Mouse (Mus musculus): ENCODE data around the gene Rrp8. TPM values are rescaled to one million over a fixed set of nuclear protein-coding genes. Genes with fewer than 3 reads are reported as not detected.

Rrp8 gene
- polyA plus RNA-seq (2012; rRNA removed), result 8.1 and 9.2 TPM in 2 replicates

GRCm38 (mm10) chr7:105736911-105737521, at the start of gene Rrp8:
Rrp8 (minus strand) TSS chr7:105737385.

DNA sequence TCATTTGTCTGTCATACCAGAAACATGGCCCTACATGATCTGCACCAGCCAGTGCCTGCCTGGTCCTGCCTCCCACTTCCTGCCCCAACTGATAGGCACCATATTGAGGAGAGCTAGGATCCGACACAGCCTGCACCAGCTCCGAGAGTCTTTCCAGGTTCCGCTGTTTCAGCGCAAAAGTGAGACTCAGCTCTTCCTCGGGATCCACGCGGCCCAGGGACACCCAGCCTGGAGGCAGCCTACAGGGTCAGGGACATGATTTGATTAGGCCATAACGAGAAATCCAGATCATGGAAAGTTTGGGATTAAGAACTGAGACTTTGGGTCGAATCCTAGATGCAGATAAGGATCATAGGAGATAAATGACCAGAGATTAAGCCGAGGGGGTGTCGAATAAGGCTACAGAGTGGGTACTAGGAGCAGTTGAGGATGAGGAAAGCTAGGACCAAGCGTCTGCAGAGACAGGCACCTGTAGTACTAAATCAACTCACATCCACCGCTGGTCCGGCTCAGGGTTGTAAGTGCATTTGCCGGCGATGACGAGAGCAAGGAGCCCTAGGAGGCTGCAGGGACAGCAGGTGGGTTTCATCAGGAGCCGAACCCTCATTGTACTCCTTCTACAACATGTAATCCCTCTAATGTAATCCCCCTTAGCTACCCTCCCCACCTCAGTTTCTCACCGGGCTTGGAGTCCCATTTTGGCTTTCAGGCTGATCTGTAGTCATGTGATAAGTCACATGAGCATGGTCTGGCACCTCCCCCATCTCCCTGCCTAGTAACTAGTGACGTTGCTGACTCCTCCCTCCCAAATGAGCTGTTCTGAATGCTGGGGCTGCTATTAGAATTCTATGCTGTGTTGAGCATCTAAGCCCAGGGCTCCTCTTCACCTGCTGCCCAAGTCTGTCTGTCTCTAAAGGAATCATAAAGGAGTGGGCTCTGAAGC, 14.6 kb upstream of the Rrp8 start, which contains the start of gene Tpp1:
Gene Tpp1 (minus strand): TSS at position 745 of the 943 bp plus-strand sequence.

DNA sequence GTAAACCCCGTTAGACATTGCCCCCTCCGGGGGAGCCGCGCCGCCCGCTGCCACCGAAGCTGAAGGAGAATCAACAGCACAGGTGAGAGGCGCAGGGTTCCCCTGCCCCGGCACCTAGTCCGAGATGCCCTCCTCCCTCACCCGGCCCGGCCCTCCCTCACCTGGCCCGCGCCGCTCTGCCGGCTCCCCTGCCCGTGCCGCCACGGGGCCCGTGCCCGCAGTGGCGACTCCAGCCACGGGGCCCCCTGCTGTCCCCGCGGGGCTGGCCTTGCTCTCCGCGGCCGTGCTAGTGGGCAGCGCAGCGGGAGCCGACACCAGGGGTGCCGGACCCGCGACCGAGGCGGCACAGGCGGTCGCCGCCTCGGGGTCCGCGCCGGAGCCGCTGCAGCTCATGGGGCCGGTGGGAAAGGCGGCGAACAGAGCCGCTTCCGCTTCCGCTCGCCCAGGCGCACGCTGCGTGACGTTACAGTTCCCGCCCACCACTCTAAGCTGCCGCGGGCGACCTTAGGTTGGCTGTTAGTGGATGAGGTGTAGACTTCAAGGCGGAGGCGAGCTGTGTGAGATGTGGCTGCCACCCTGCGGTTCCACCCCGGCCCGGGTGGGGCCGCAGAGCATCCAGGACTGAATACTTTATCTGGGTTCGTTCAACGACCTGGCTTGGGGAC, 6.9 kb upstream of the Rrp8 start, which contains the start of gene Taf10:
Gene Taf10 (minus strand): TSS at position 436 of the 665 bp plus-strand sequence.

DNA sequence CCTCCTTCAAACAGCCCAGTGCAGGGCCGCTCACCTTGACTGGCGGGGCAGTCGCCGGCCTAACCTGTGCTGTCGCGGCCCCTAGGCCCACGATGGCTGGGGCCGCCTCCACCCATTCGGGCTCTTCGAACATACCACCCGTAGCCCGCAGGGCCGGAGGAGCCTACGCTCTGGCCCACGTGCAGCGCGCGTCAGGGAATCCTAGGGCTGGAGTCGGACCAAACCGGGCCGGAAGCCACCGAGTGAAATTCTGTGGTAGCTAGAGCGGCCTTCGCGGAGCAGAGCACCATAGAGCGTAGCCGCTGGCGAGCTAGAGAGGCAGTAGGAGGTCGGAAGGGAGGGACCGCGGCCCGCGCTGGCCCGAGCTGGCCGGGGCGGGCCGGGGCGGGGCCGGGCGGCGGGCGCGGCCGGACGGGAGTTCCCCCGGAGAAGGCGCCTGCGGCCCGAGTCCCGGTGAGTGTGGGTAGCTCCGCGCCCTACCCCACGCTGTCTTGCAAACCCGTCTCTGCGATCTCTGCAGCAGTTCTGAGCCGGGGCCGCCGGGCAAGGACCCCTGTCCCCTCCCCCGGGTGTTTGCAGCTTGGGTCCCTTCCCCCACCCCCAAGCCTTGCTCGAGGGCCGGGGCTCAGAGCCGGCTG, 802 bp downstream of the Rrp8 start, which contains the start of gene Ilk:
Gene Ilk (plus strand): TSS at position 329 of the 638 bp plus-strand sequence.

Other genes starting within 250 kb of the Rrp8 start
- 8.7 and 10.2 TPM in 2 replicates for gene Smpd1, start 183.0 kb downstream of the Rrp8 start, polyA plus RNA-seq (2012; rRNA removed)
- gene Apbb1, start 155.7 kb downstream of the Rrp8 start, polyA plus RNA-seq (2012; rRNA removed), result 1.7 TPM in 2 replicates
- 175 and 220 TPM in 2 replicates for gene Hpx, start 137.2 kb downstream of the Rrp8 start, polyA plus RNA-seq (2012; rRNA removed)
- 4.4 and 4.6 TPM in 2 replicates for gene Trim3, start 103.8 kb downstream of the Rrp8 start, polyA plus RNA-seq (2012; rRNA removed)
- 58.1 and 59.9 TPM in 2 replicates for gene Timm10b, start 97.3 kb downstream of the Rrp8 start, polyA plus RNA-seq (2012; rRNA removed)
- 11.8 and 15.0 TPM in 2 replicates for gene Arfip2, start 97.0 kb downstream of the Rrp8 start, polyA plus RNA-seq (2012; rRNA removed)
- 61.9 and 66.6 TPM in 2 replicates for gene Gm45799, start 96.8 kb downstream of the Rrp8 start, polyA plus RNA-seq (2012; rRNA removed)
- gene Dnhd1, start 86.6 kb downstream of the Rrp8 start, polyA plus RNA-seq (2012; rRNA removed), result 0.52 and 0.68 TPM in 2 replicates
- 64.6 and 77.3 TPM in 2 replicates for gene Ilk, start 793 bp downstream of the Rrp8 start, polyA plus RNA-seq (2012; rRNA removed)
- gene Taf10, start 7.0 kb upstream of the Rrp8 start, polyA plus RNA-seq (2012; rRNA removed), result 172 and 195 TPM in 2 replicates
- gene Tpp1, start 14.8 kb upstream of the Rrp8 start, polyA plus RNA-seq (2012; rRNA removed), result 31.5 and 35.3 TPM in 2 replicates
- 0.53 and 0.54 TPM in 2 replicates for gene Dchs1, start 50.3 kb upstream of the Rrp8 start, polyA plus RNA-seq (2012; rRNA removed)
- 132 and 139 TPM in 2 replicates for gene Mrpl17, start 73.7 kb upstream of the Rrp8 start, polyA plus RNA-seq (2012; rRNA removed)
- gene Gm4070, start 216.6 kb upstream of the Rrp8 start, polyA plus RNA-seq (2012; rRNA removed), result 0.58 and 0.95 TPM in 2 replicates

Measured in liver, embryonic 14 days (tissue).